Mouse (Mus musculus): ENCODE data around the gene Cenpe. TPM values are rescaled to one million over a fixed set of nuclear protein-coding genes. Genes with fewer than 3 reads are reported as not detected.

The Cenpe gene
- polyA plus RNA-seq, 1 experiment: 48.3 TPM

GRCm38 (mm10) chr3:135304060-135304459 lies 91.7 kb downstream of the Cenpe start:
- no peaks in the 10 kb centered on the region for H3K4me1 ChIP-seq (ENCODE audit: control insufficient read depth, insufficient read depth, low read length)
- H3K27ac ChIP-seq (ENCODE audit: control insufficient read depth, insufficient read depth, low read depth, low read length, poor library complexity): no peak overlapping the region
- no peak overlapping the region for H3K4me3 ChIP-seq (replicated peaks; ENCODE audit: control insufficient read depth, low read depth, low read length)
- TF ChIP-seq POLR2A (IDR thresholded peaks at IDR 0.05; ENCODE audit: borderline replicate concordance, control insufficient read depth, low read depth, low read length) (no peak), CTCF (IDR thresholded peaks at IDR 0.05; ENCODE audit: control insufficient read depth, insufficient read depth, low read length) (no peak)
- WGBS: 80% methylated on average over 6 of the region's 6 CpGs

GRCm38 (mm10) chr3:135304566-135304965 lies 92.2 kb downstream of the Cenpe start:
- H3K4me1 ChIP-seq (ENCODE audit: control insufficient read depth, insufficient read depth, low read length): no peaks in the 10 kb centered on the region
- H3K27ac ChIP-seq (ENCODE audit: control insufficient read depth, insufficient read depth, low read depth, low read length, poor library complexity): no peak overlapping the region
- H3K4me3 ChIP-seq (replicated peaks; ENCODE audit: control insufficient read depth, low read depth, low read length): no peak overlapping the region
- no peak for TF ChIP-seq CTCF (IDR thresholded peaks at IDR 0.05; ENCODE audit: control insufficient read depth, insufficient read depth, low read length)
- TF ChIP-seq POLR2A (IDR thresholded peaks at IDR 0.05; ENCODE audit: borderline replicate concordance, control insufficient read depth, low read depth, low read length): no peak
- WGBS: 71% methylated on average over 9 of the region's 9 CpGs

- 12% methylated on average over 28 of the region's 28 CpGs for WGBS
Measured at GRCm38 (mm10) chr3:135307411-135308259, 95.3 kb downstream of the Cenpe start, which contains the start of gene Slc9b2. TSS of gene Slc9b2 (plus strand) at chr3:135307700.

GRCm38 (mm10) chr3:135312916-135313491 lies 100.7 kb downstream of the Cenpe start:
- no peak for TF ChIP-seq CTCF (IDR thresholded peaks at IDR 0.05; ENCODE audit: control insufficient read depth, insufficient read depth, low read length)
- no peak for TF ChIP-seq POLR2A (IDR thresholded peaks at IDR 0.05; ENCODE audit: borderline replicate concordance, control insufficient read depth, low read depth, low read length)
- 45% methylated on average over 2 of the region's 2 CpGs for WGBS
- H3K4me1 ChIP-seq (ENCODE audit: control insufficient read depth, insufficient read depth, low read length): no peaks in the 10 kb centered on the region
- no peak overlapping the region for H3K27ac ChIP-seq (ENCODE audit: control insufficient read depth, insufficient read depth, low read depth, low read length, poor library complexity)
- H3K4me3 ChIP-seq (replicated peaks; ENCODE audit: control insufficient read depth, low read depth, low read length): no peak overlapping the region

More at GRCm38 (mm10) chr3:135307411-135308259, 95.3 kb downstream of the Cenpe start, which contains the start of gene Slc9b2:
- Histone ChIP-seq H3K4me3 (replicated peaks; ENCODE audit: control insufficient read depth, low read depth, low read length) (no peak within 1 kb of the TSS), H3K27ac (ENCODE audit: control insufficient read depth, insufficient read depth, low read depth, low read length, poor library complexity) (no peak within 1 kb of the TSS), H3K4me1 (ENCODE audit: control insufficient read depth, insufficient read depth, low read length) (no peaks in the 10 kb centered on the region)
- TF ChIP-seq POLR2A (IDR thresholded peaks at IDR 0.05; ENCODE audit: borderline replicate concordance, control insufficient read depth, low read depth, low read length) (no peak), CTCF (IDR thresholded peaks at IDR 0.05; ENCODE audit: control insufficient read depth, insufficient read depth, low read length) (no peak)

GRCm38 (mm10) chr3:135313727-135314126 lies 101.4 kb downstream of the Cenpe start:
- Histone ChIP-seq H3K4me1 (ENCODE audit: control insufficient read depth, insufficient read depth, low read length) (no peaks in the 10 kb centered on the region), H3K4me3 (replicated peaks; ENCODE audit: control insufficient read depth, low read depth, low read length) (no peak overlapping the region), H3K27ac (ENCODE audit: control insufficient read depth, insufficient read depth, low read depth, low read length, poor library complexity) (no peak overlapping the region)
- TF ChIP-seq POLR2A (IDR thresholded peaks at IDR 0.05; ENCODE audit: borderline replicate concordance, control insufficient read depth, low read depth, low read length) (no peak), CTCF (IDR thresholded peaks at IDR 0.05; ENCODE audit: control insufficient read depth, insufficient read depth, low read length) (no peak)
- WGBS: 75% methylated on average over 2 of the region's 2 CpGs

GRCm38 (mm10) chr3:135314811-135315210 lies 102.5 kb downstream of the Cenpe start:
- TF ChIP-seq CTCF (IDR thresholded peaks at IDR 0.05; ENCODE audit: control insufficient read depth, insufficient read depth, low read length): no peak
- TF ChIP-seq POLR2A (IDR thresholded peaks at IDR 0.05; ENCODE audit: borderline replicate concordance, control insufficient read depth, low read depth, low read length): no peak
- Histone ChIP-seq H3K4me3 (replicated peaks; ENCODE audit: control insufficient read depth, low read depth, low read length) (no peak overlapping the region), H3K4me1 (ENCODE audit: control insufficient read depth, insufficient read depth, low read length) (no peaks in the 10 kb centered on the region), H3K27ac (ENCODE audit: control insufficient read depth, insufficient read depth, low read depth, low read length, poor library complexity) (no peak overlapping the region)
- 82% methylated on average over 2 of the region's 2 CpGs for WGBS

- H3K27ac ChIP-seq (ENCODE audit: control insufficient read depth, insufficient read depth, low read depth, low read length, poor library complexity): no peak overlapping the region
- TF ChIP-seq POLR2A (IDR thresholded peaks at IDR 0.05; ENCODE audit: borderline replicate concordance, control insufficient read depth, low read depth, low read length): no peak
- no peak for TF ChIP-seq CTCF (IDR thresholded peaks at IDR 0.05; ENCODE audit: control insufficient read depth, insufficient read depth, low read length)
- 83% methylated on average over 9 of the region's 9 CpGs for WGBS
- no peak overlapping the region for H3K4me3 ChIP-seq (replicated peaks; ENCODE audit: control insufficient read depth, low read depth, low read length)
- no peaks in the 10 kb centered on the region for H3K4me1 ChIP-seq (ENCODE audit: control insufficient read depth, insufficient read depth, low read length)
Measured at GRCm38 (mm10) chr3:135315720-135316425, 103.5 kb downstream of the Cenpe start.

GRCm38 (mm10) chr3:135318331-135318730 lies 106.0 kb downstream of the Cenpe start:
- WGBS: 81% methylated on average over 11 of the region's 11 CpGs
- TF ChIP-seq CTCF (IDR thresholded peaks at IDR 0.05; ENCODE audit: control insufficient read depth, insufficient read depth, low read length) (no peak), POLR2A (IDR thresholded peaks at IDR 0.05; ENCODE audit: borderline replicate concordance, control insufficient read depth, low read depth, low read length) (no peak)
- H3K4me3 ChIP-seq (replicated peaks; ENCODE audit: control insufficient read depth, low read depth, low read length): no peak overlapping the region

More at GRCm38 (mm10) chr3:135318331-135318730, 106.0 kb downstream of the Cenpe start:
- H3K4me1 ChIP-seq (ENCODE audit: control insufficient read depth, insufficient read depth, low read length): no peaks in the 10 kb centered on the region
- no peak overlapping the region for H3K27ac ChIP-seq (ENCODE audit: control insufficient read depth, insufficient read depth, low read depth, low read length, poor library complexity)

Other genes with a start within 250 kb of the Cenpe start
- gene Bdh2, start 68.7 kb downstream of the Cenpe start, polyA plus RNA-seq (2011; ENCODE audit: insufficient read depth, insufficient read length, low replicate concordance, missing spikeins): 2.2 TPM in 1 of 2 replicates, not detected in the other
- gene Slc9b2, start 95.2 kb downstream of the Cenpe start, polyA plus RNA-seq (2011; ENCODE audit: insufficient read depth, insufficient read length, low replicate concordance, missing spikeins): 1.4 TPM in 1 of 2 replicates, not detected in the other
- gene Slc9b1, start 135.5 kb downstream of the Cenpe start, polyA plus RNA-seq (2011; ENCODE audit: insufficient read depth, insufficient read length, low replicate concordance, missing spikeins): not detected in 2 replicates
- gene Cisd2, start 211.4 kb downstream of the Cenpe start, polyA plus RNA-seq (2011; ENCODE audit: insufficient read depth, insufficient read length, low replicate concordance, missing spikeins): 15.7 and 17.0 TPM in 2 replicates
- gene Ube2d3, start 225.6 kb downstream of the Cenpe start, polyA plus RNA-seq (2011; ENCODE audit: insufficient read depth, insufficient read length, low replicate concordance, missing spikeins): 83.6 and 125 TPM in 2 replicates